Mouse (Mus musculus) cerebellum, adult 2 months (tissue): Measurements from ENCODE around the gene 4930402H24Rik.

Source experiments
- CTCF ChIP-seq: fragments of 200-500 bp; IDR thresholded peaks from 2 replicates; pipeline ENCODE4 v1.5.1; 2011; ENCODE audit warnings: low read depth, mild to moderate bottlenecking, control low read depth, low read length, moderate library complexity, borderline replicate concordance; ENCODE audit not compliant: insufficient read depth
- POLR2A ChIP-seq: fragments of 200-500 bp; IDR thresholded peaks from 2 replicates; pipeline ENCODE4 v1.6.1; 2011; ENCODE audit warnings: low read length, control low read depth, borderline replicate concordance; ENCODE audit not compliant: insufficient read depth

- TF ChIP-seq POLR2A (no peak), CTCF (no peak)
These were observed 209.5 kb downstream of the 4930402H24Rik start for GRCm38 (mm10) chr2:130696700-130697152.
